Mouse (Mus musculus) gastrocnemius, adult 8-10 months (tissue): ENCODE measurements around the gene Catsper2. TPM values are rescaled to one million over a fixed set of nuclear protein-coding genes. Genes with fewer than 3 reads are reported as not detected.

Experiments used
- DNase-seq, 2 experiments: peaks; one replicate each; pipeline ENCODE4 v3.0.0; 2022; ENCODE audit warnings: low spot score in 2 of 2
- total RNA-seq, 4 experiments: library from RNA; stranded (reverse); gene quantifications; 2 replicates each; pipeline ENCODE4 v1.2.4; 2022

Catsper2 gene
- 1 to 10 TPM; 1.4 to 3.1 (median 2.2) TPM for total RNA-seq

GRCm38 (mm10) chr2:121413387-121414042, at the start of gene Catsper2, which contains the start of gene Pdia3:
Catsper2 (minus strand) TSS chr2:121413792.
Pdia3 (plus strand) TSS chr2:121413775.
- DNase-seq: peak; percentile 92 to 95

- no peak for DNase-seq
Observed at GRCm38 (mm10) chr2:121460071-121460470, 46.5 kb upstream of the Catsper2 start.

- DNase-seq: peak; percentile 55 to 68
Observed at GRCm38 (mm10) chr2:121456692-121457642, 43.4 kb upstream of the Catsper2 start, which contains the start of gene Serinc4. Serinc4 (minus strand) TSS chr2:121456781.

GRCm38 (mm10) chr2:121455534-121455933, 41.9 kb upstream of the Catsper2 start:
- DNase-seq: no peak

GRCm38 (mm10) chr2:121453917-121454316, 40.3 kb upstream of the Catsper2 start:
- DNase-seq: no peak

- DNase-seq: no peak
Observed at GRCm38 (mm10) chr2:121452990-121453389, 39.4 kb upstream of the Catsper2 start, which contains the start of gene Hypk. Hypk (plus strand) TSS chr2:121453290.

- no peak for DNase-seq
Observed at GRCm38 (mm10) chr2:121452361-121452760, 38.8 kb upstream of the Catsper2 start.

- DNase-seq: no peak
Observed at GRCm38 (mm10) chr2:121450093-121450492, 36.5 kb upstream of the Catsper2 start.

- no peak for DNase-seq
Observed at GRCm38 (mm10) chr2:121449545-121450011, 36.0 kb upstream of the Catsper2 start.

GRCm38 (mm10) chr2:121448739-121449535, 35.3 kb upstream of the Catsper2 start, which contains the start of gene Serf2:
Serf2 (plus strand) TSS chr2:121449195.
- peak; percentile 100 for DNase-seq

- peak in 1 of 2 experiments; percentile 23 for DNase-seq
Observed at GRCm38 (mm10) chr2:121448136-121448535, 34.5 kb upstream of the Catsper2 start.

- no peak for DNase-seq
Observed at GRCm38 (mm10) chr2:121447006-121447405, 33.4 kb upstream of the Catsper2 start.

GRCm38 (mm10) chr2:121446506-121446905, 32.9 kb upstream of the Catsper2 start:
- no peak for DNase-seq

GRCm38 (mm10) chr2:121445117-121445516, 31.5 kb upstream of the Catsper2 start:
- no peak for DNase-seq

GRCm38 (mm10) chr2:121444178-121444577, 30.6 kb upstream of the Catsper2 start, which contains the start of gene Ell3:
Ell3 (minus strand) TSS chr2:121444278.
- no peak for DNase-seq

- DNase-seq: no peak
Observed at GRCm38 (mm10) chr2:121443068-121443349, 29.4 kb upstream of the Catsper2 start.

GRCm38 (mm10) chr2:121442259-121443067, 28.9 kb upstream of the Catsper2 start:
- DNase-seq: peak in 1 of 2 experiments; percentile 15

- DNase-seq: no peak
Observed at GRCm38 (mm10) chr2:121441800-121442199, 28.2 kb upstream of the Catsper2 start.

GRCm38 (mm10) chr2:121440834-121441605, 27.4 kb upstream of the Catsper2 start:
- no peak for DNase-seq
